Mouse (Mus musculus) liver, postnatal 0 days (tissue): ENCODE data around the gene Upk1a.

Experiments
- CTCF ChIP-seq: sonication (generic); IDR thresholded peaks from 2 replicates; pipeline ENCODE4 v1.5.1; 2016; ENCODE audit warnings: antibody characterized with exemption, low read depth
- EP300 ChIP-seq: IDR thresholded peaks from 2 replicates; pipeline ENCODE4 v1.6.1; 2016; ENCODE audit warnings: antibody characterized with exemption, low read depth, mild to moderate bottlenecking

GRCm38 (mm10) chr7:30607706-30608309 is 4.8 kb downstream of the Upk1a start:
- TF ChIP-seq EP300 (no peak), CTCF (peak; percentile 82)
